Mouse (Mus musculus) small intestine, adult 2 months (tissue): ENCODE results near the gene Gm20662.

ENCODE experiments used
- CTCF ChIP-seq: fragments of 200-500 bp; IDR thresholded peaks from 2 replicates; pipeline ENCODE4 v1.5.1; 2012; ENCODE audit warnings: low read depth, mild to moderate bottlenecking, control low read depth, inconsistent platforms, low read length, moderate library complexity, mixed read lengths; ENCODE audit not compliant: insufficient replicate concordance, insufficient read length; ENCODE audit errors: extremely low read depth
- POLR2A ChIP-seq: fragments of 200-500 bp; IDR thresholded peaks from 2 replicates; pipeline ENCODE4 v1.6.1; 2012; ENCODE audit warnings: low read depth, mild to moderate bottlenecking, control low read depth, inconsistent platforms, low read length, moderate library complexity

GRCm38 (mm10) chr9:108067900-108068299 is 71.8 kb downstream of the Gm20662 start:
- TF ChIP-seq CTCF (peak; percentile 78; the same call in 1 of the 2 replicates), POLR2A (no peak)
